Mouse (Mus musculus) stomach, postnatal 0 days (tissue): ENCODE data around the gene Polm.

ENCODE experiments used
- CTCF ChIP-seq: IDR thresholded peaks from 2 replicates; pipeline ENCODE4 v1.5.1; 2016; ENCODE audit warnings: antibody characterized with exemption, low read depth, mild to moderate bottlenecking, moderate library complexity
- EP300 ChIP-seq: optimal IDR thresholded peaks from 2 replicates; pipeline ENCODE3; 2016; ENCODE audit warnings: antibody characterized with exemption

GRCm38 (mm10) chr11:5861678-5862393 is 24.0 kb upstream of the Polm start, which contains the start of gene Aebp1:
- TF ChIP-seq CTCF (no peak), EP300 (no peak)
